Mouse (Mus musculus) frontal cortex, postnatal 36 days (tissue): Measurements from ENCODE around the gene Ehf.
A peak's percentile ranks its signal among the peaks of the same experiment; 100 is the strongest.

ENCODE experiments used
- DNase-seq, 2 experiments: peaks; one replicate each; pipeline ENCODE4 v3.0.0; 2022; ENCODE audit warnings: low spot score in 2 of 2

Ehf gene

DNA sequence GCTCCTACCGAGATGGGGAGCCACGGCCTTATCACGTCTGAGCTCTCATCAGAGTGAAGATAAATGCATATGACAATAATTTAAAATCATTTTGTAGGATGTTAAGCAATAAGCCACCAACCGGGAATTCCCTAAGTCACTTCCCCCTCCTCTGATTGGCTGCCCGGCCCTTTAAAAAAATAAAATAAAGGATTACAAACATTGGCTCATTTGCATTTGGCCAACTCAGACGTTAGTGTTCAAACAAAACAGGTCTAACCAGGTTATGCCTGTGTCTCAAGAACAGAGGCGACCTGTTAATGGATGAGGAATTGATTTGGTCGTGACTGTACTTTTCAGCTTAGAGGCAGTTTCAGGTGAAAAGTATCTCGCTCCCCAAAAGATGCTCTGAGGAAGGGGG lies at the start of gene Ehf:
Ehf (minus strand) TSS at position 147 of the 400 bp plus-strand sequence.
- no peak for DNase-seq

GRCm38 (mm10) chr2:103347417-103347891 lies 44.4 kb upstream of the Ehf start:
- peak; percentile 51 to 81 for DNase-seq

DNA sequence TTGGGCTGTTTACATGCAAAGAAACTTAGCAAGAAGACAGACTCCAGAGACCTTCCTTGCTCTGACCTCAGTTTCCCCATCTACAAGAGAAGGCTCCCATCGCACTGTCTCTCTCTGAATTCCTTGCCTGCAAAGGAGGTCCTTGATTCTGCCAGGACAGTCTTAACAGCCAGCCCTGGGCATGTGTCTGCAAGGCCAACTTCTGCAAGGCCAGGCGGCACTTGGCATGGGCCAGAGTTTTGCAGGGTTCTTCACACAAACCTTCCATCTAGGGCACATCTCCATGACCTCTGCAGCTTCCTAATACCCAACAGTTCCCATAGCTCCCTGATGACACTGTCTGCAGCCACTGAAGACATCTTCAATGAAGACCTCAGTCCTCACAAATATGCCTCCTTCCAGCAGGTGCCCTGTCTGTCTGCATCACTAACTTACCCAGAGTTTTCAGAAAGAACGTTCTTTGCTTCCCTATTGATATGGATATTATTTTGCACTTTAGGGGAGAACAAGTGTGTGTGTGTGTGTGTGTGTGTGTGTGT lies 43.7 kb upstream of the Ehf start:
- DNase-seq: no peak

GRCm38 (mm10) chr2:103343611-103344010 lies 40.5 kb upstream of the Ehf start:
- DNase-seq: no peak

GRCm38 (mm10) chr2:103342123-103342522 lies 39.0 kb upstream of the Ehf start:
- no peak for DNase-seq

DNA sequence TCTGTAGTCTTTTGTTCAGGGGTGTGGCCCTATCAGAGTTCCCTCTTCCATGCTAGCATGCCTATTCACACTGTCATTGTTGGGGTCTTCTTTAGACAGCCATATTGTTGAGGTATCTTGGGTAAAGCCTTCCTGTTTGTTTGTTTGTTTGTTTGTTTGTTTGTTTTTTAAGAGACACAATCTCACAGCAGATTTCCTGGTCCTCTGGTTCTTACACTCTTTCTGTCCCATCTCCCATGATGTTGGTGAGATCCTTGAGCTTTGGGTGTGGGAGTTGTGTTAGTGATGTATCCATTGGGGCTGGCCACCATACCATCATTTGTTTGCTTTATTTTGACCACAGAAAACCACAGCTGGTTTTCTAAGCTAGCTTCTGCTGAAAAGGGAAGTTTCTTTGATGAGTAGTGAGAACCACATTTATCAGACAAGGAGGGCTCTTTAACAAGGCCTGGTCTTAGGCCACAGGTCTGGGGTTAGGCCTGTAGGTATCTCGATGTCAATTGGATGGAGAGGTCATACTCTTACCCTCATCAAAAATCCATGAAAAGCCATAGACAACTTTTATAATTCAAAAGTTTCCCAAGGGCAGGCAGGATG lies 38.4 kb upstream of the Ehf start:
- no peak for DNase-seq

DNA sequence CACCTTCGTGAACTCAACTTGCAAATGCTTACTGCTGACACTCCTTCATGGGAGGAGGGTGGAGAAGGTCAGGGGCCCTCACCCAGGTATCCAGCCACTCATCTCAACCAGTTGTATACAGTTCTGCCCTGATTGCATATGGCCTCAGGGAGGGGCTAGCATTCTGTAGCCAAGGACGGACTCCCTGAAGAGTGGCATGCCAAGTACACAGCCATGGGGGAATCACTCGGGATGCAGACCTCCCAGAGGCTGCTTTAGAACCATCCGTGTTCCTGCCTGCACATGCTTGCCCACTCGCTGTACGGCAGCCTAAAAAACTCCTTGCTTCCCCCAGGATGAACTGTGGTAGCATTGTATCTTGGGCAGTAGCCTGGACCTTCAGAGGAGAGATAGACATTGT lies 35.6 kb upstream of the Ehf start:
- no peak for DNase-seq

GRCm38 (mm10) chr2:103337370-103337769 lies 34.3 kb upstream of the Ehf start:
- DNase-seq: no peak

GRCm38 (mm10) chr2:103336621-103337020 lies 33.5 kb upstream of the Ehf start:
- DNase-seq: no peak

DNA sequence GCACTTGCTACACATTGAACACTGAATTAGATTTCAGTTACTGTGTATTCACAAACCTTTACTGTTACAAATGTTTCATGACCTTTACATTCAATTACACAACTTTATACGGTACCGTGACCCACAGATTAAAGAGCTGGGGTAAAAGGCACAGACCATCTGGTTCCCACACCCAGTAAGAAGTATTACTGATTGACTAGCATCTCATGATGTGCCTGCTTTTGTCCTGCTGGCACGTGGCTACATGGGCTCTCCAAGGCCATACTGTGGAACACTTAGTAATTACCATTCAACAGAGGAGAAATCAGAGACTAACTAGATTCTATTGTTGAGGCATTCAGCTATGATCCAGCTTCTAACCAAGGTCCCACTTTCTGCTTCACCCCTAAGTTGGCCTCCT lies 32.9 kb upstream of the Ehf start:
- no peak for DNase-seq

GRCm38 (mm10) chr2:103331666-103332191 lies 28.7 kb upstream of the Ehf start:
- no peak for DNase-seq

DNA sequence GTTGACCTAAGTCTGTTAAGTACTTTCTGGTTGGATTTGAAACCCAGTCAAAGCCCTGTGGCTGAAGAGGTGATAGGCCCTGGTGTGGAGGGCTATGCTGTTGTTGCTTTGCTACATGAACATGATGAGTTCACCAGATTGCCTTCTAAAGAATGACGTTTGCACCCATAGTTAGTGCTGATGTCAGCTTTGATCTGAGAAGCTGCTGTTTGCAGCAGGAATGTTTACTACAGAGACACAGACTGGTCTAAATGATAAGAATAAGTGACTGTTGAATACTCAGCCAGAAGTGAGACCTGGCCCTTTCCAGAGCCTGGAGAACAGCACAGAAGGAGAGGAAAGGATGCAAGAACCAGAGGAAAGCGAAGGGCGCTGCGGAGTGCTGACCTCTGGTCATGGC lies 25.7 kb upstream of the Ehf start:
- DNase-seq: no peak

DNA sequence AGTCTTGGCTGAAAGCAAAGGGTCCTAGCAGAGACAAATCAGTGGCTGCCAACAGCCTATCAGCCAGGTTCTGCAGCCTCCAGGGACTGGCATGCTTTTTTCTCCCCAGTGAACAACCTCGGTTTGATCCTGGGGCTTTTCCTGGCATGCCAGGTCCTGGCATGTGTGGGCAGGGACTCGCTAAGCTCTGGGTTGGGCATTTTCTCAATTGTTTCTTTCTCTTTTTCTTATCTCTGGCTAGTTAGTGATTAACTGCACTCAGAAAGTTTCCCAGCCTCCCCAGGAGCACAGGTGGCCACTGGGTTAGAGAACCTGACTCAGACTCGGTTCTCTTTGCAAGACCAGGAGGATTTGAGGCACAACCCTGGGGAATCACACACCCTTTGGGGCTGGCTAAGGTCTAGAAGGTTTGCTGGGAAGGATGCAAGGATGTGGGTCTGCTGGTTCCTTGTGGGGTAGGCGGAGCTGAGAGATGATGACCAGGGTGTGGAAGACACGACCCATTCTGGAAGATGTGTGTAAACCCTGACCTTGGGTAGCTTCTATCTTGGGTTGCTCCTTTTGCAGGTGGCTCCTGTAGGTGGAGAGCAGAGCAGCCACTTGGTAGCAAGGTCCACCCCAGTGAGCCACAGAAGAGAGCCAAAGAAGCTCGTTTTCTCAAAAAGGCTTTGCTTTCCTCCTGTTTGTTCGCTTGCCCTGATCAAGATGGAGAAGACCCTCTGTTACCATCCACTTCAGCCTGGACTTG lies 22.4 kb upstream of the Ehf start:
- DNase-seq: no peak

- no peak for DNase-seq
Measured at GRCm38 (mm10) chr2:103324320-103324719, 21.2 kb upstream of the Ehf start.

DNA sequence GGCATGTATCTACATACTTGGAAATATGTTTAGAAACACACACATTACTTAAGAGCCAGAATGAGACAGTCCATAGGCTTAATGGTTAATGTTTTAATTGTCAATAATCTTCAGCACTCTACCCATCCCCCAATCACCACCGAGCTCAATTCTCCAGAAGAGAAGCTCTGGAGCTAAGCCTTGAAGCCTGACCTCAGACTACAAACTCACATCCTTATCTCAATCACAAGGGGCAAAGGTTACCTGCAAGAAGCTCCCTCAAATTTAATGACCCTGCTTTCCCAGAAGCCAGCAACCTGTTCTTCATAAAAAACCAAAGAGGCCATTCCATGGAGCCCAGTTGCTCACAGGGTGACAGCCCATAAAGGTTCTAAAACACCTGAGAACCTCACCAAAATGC lies 19.1 kb upstream of the Ehf start:
- no peak for DNase-seq

DNA sequence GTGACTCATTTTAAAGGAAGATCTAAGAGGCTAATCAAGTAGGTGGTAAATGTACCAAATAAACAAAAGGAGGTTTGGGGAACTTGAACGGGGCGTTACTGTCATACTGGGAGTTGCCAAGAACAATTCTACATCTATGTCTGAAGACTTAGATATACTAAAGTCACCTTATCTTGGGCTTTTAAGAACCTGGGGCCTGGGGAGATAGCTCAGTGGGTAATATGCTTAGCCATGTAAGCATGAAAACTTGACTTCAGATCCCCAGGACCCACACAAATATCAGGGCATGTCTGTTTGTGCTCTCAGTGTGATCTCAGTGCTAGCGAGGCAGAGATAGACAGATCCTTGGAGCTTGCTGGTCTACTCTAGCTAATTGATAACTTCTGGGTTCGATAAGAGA lies 18.6 kb upstream of the Ehf start:
- DNase-seq: no peak

GRCm38 (mm10) chr2:103314002-103314401 lies 10.9 kb upstream of the Ehf start:
- DNase-seq: no peak

GRCm38 (mm10) chr2:103312640-103313039 lies 9.6 kb upstream of the Ehf start:
- no peak for DNase-seq

GRCm38 (mm10) chr2:103310663-103311062 lies 7.6 kb upstream of the Ehf start:
- DNase-seq: no peak

DNA sequence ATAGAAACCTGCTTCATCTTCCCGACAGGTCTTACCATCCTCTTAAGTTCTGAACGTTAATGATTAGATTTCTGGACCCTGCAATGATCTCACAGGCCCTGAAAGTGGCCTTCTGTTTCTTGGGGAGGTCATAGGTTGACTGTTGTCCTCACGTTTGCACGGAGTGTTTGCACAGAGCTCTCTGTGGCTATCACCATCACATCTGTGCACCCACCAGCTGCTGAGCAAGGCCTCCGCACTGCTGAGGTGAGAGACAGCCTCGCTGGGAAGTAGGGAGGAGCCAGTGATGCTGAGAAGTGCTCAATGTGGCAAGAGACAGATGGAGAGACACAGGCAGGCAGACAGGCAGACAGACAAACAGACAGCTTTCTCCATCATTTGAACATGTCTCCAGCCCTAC lies 3.6 kb upstream of the Ehf start:
- DNase-seq: no peak

- no peak for DNase-seq
Measured at GRCm38 (mm10) chr2:103302669-103303068, 409 bp downstream of the Ehf start.

DNA sequence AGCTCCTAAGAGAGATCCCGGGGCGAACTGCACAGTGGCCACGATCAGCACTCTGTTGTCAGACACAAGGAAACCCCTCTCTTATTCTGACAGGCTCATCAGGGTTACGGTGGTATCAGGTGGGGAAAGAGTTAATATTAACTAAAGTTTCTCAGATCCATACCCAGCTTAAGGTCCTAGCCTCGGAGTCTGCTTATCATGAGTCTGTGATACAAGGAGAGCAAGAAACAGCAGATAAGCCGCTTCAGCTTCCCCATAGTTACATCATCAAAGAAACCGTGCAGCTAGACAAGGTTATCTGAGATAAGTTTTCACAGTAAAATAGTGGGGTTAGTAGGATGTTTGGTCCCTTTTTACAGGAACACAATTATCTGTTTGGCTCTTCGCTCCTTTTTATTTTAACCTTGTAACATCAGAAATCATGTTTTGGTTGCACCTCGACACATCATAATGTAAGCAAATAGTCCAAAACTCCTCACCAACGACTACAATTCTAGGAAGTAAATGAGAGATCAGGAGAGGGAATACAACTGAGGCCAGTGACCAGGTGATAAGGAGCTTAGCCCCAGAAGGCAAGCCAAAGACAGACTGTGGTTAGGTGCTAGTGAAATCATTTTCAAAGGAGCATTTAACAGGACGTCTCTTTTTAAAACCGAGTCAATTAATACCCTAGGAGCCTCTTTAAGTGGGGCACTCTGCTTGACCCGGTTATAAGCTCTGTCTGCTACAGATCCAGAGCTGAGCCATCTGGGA lies 4.2 kb downstream of the Ehf start:
- DNase-seq: no peak
